Mouse (Mus musculus): ENCODE data around the gene Eif3c. TPM values are rescaled to one million over a fixed set of nuclear protein-coding genes. Genes with fewer than 3 reads are reported as not detected.

The Eif3c gene
- polyA plus RNA-seq, 1 experiment from 2014 or later = 196 TPM

- H3K4me1 ChIP-seq = no peaks in the 10 kb centered on the region
- H3K36me3 ChIP-seq = peaks cover 24% of the 10 kb centered on the region
- no peak overlapping the region for H3K4me2 ChIP-seq
- no peak overlapping the region for H3K4me3 ChIP-seq (replicated peaks)
- no peak for ATAC-seq (ENCODE audit: insufficient read depth, low FRiP score, low read depth)
- WGBS = 90% methylated on average over 2 of the region's 2 CpGs
- no peaks in the 10 kb centered on the region for H3K9me3 ChIP-seq
- no peaks in the 10 kb centered on the region for H3K27me3 ChIP-seq (replicated peaks)
- H3K27ac ChIP-seq = no peak overlapping the region
- no peak overlapping the region for H3K9ac ChIP-seq
Observed at GRCm38 (mm10) chr7:126545631-126546030, 20.6 kb downstream of the Eif3c start.

DNA sequence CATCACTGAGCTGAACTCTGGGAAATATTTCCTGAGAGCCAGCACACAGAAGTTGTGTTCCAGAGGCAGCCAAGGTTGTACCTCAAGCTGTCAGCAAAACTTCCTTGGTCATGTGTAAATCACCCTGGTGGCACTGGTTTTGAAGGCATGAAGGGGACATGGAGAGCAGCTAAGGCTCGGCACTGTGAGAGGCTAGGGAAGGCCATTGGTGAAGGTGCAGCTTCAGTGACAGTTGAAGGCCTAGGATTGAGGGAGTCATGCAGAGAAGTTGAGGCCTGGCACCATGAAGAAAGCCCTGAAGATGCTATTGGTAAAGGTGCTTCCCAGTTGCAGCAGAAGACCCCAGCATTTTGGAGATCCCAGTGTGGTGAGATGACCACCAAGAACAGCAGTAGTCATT, 24.6 kb downstream of the Eif3c start:
- Histone ChIP-seq H3K9ac (no peak overlapping the region), H3K9me3 (no peaks in the 10 kb centered on the region), H3K4me1 (0 out of 2 replicates have a peak, but pooled peaks cover 1% of the 10 kb centered on the region), H3K4me2 (no peak overlapping the region), H3K27ac (no peak overlapping the region), H3K4me3 (replicated peaks) (no peak overlapping the region), H3K36me3 (peaks cover 9% of the 10 kb centered on the region), H3K27me3 (replicated peaks) (peaks cover 5% of the 10 kb centered on the region; the same call in 1 of the 2 replicates)
- ATAC-seq (ENCODE audit: insufficient read depth, low FRiP score, low read depth) = no peak
- 81% methylated on average over 1 of the region's 1 CpGs for WGBS

- Histone ChIP-seq H3K4me1 (0 out of 2 replicates have a peak, but pooled peaks cover 9% of the 10 kb centered on the region), H3K36me3 (no peaks in the 10 kb centered on the region), H3K4me3 (replicated peaks) (no peak overlapping the region), H3K4me2 (no peak overlapping the region), H3K9ac (no peak overlapping the region), H3K27ac (no peak overlapping the region), H3K27me3 (replicated peaks) (peaks cover 8% of the 10 kb centered on the region; the same call in 1 of the 2 replicates), H3K9me3 (no peaks in the 10 kb centered on the region)
- no peak for ATAC-seq (ENCODE audit: insufficient read depth, low FRiP score, low read depth)
- WGBS = 76% methylated on average over 5 of the region's 5 CpGs
Observed at GRCm38 (mm10) chr7:126537820-126538585, 28.2 kb downstream of the Eif3c start.

- Histone ChIP-seq H3K4me3 (replicated peaks) (peak overlapping the region; percentile 44), H3K36me3 (no peaks in the 10 kb centered on the region), H3K9ac (no peak overlapping the region), H3K4me1 (0 out of 2 replicates have a peak, but pooled peaks cover 9% of the 10 kb centered on the region), H3K4me2 (peak overlapping the region; percentile 85), H3K9me3 (no peaks in the 10 kb centered on the region), H3K27me3 (replicated peaks) (peaks cover 8% of the 10 kb centered on the region; the same call in 1 of the 2 replicates), H3K27ac (no peak overlapping the region)
- WGBS = 59% methylated on average over 9 of the region's 9 CpGs
- no peak for ATAC-seq (ENCODE audit: insufficient read depth, low FRiP score, low read depth)
Observed at GRCm38 (mm10) chr7:126536466-126536865, 29.7 kb downstream of the Eif3c start.

DNA sequence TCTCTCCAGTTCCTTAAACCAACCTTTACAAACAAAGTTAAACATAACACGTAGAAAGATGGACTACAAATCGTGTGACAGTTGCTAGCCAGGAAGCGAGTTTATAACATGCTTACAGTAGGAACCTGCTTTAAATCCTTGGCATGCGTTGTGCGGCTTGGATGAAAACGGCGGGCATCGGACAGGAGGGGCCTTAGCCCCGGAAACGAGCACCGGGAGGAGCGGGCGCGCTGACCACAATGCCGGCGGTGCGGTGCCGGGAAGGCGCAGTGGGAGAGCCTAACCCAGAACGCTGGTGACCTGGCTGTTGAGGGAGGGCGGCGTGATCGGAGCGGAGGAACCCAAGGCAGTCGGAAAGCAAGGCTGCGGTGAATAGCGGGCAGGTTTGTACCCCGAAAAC, 30.4 kb downstream of the Eif3c start:
- Histone ChIP-seq H3K4me2 (peak overlapping the region; percentile 85), H3K36me3 (no peaks in the 10 kb centered on the region), H3K4me1 (0 out of 2 replicates have a peak, but pooled peaks cover 9% of the 10 kb centered on the region), H3K27me3 (replicated peaks) (peaks cover 8% of the 10 kb centered on the region; the same call in 1 of the 2 replicates), H3K27ac (no peak overlapping the region), H3K4me3 (replicated peaks) (peak overlapping the region; percentile 44), H3K9ac (peak overlapping the region; percentile 25; the same call in 1 of the 2 replicates), H3K9me3 (no peaks in the 10 kb centered on the region)
- ATAC-seq (ENCODE audit: insufficient read depth, low FRiP score, low read depth) = no peak
- WGBS = under 1% methylated on average over 28 of the region's 28 CpGs

- Histone ChIP-seq H3K4me3 (replicated peaks) (no peak overlapping the region), H3K36me3 (no peaks in the 10 kb centered on the region), H3K9ac (no peak overlapping the region), H3K4me1 (0 out of 2 replicates have a peak, but pooled peaks cover 9% of the 10 kb centered on the region), H3K4me2 (no peak overlapping the region), H3K27me3 (replicated peaks) (peaks cover 8% of the 10 kb centered on the region; the same call in 1 of the 2 replicates), H3K9me3 (no peaks in the 10 kb centered on the region), H3K27ac (no peak overlapping the region)
- 80% methylated on average over 1 of the region's 1 CpGs for WGBS
- ATAC-seq (ENCODE audit: insufficient read depth, low FRiP score, low read depth) = no peak
Observed at GRCm38 (mm10) chr7:126533434-126533833, 32.8 kb downstream of the Eif3c start.

- H3K4me2 ChIP-seq = no peak overlapping the region
- 5% methylated on average over 1 of the region's 1 CpGs for WGBS
- H3K9me3 ChIP-seq = no peaks in the 10 kb centered on the region
- no peak overlapping the region for H3K9ac ChIP-seq
- no peak for ATAC-seq (ENCODE audit: insufficient read depth, low FRiP score, low read depth)
- no peaks in the 10 kb centered on the region for H3K36me3 ChIP-seq
- H3K27ac ChIP-seq = no peak overlapping the region
- H3K27me3 ChIP-seq (replicated peaks) = no peaks in the 10 kb centered on the region
- no peaks in the 10 kb centered on the region for H3K4me1 ChIP-seq
- no peak overlapping the region for H3K4me3 ChIP-seq (replicated peaks)
Observed at GRCm38 (mm10) chr7:126528166-126528577, 38.0 kb downstream of the Eif3c start.

- H3K4me2 ChIP-seq = no peak overlapping the region
- H3K4me3 ChIP-seq (replicated peaks) = no peak overlapping the region
- no peak overlapping the region for H3K9ac ChIP-seq
- no peaks in the 10 kb centered on the region for H3K27me3 ChIP-seq (replicated peaks)
- H3K27ac ChIP-seq = no peak overlapping the region
- ATAC-seq (ENCODE audit: insufficient read depth, low FRiP score, low read depth) = no peak
- no peaks in the 10 kb centered on the region for H3K36me3 ChIP-seq
- H3K4me1 ChIP-seq = no peaks in the 10 kb centered on the region
- H3K9me3 ChIP-seq = no peaks in the 10 kb centered on the region
- WGBS = 77% methylated on average over 3 of the region's 3 CpGs
Observed at GRCm38 (mm10) chr7:126523316-126523715, 42.9 kb downstream of the Eif3c start.

DNA sequence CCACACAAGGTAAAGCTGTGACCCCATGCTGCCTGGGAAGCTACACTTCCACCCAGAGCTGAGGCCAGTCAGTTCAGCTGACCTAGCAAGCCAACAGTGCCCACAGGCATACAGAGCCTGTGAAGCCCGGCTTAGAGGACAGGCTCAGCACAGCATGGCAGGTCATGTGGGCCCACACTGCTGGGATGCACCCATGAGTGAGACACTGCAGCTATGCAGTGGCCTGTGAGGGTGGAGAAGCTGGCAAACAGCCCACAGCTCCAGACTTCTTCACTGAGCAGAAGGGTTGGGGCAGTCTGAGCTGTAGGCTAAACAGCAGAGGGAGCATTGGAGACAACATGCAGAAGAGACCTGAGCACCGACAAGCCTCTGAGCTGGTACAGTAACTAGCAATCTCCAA, 46.7 kb downstream of the Eif3c start:
- Histone ChIP-seq H3K36me3 (no peaks in the 10 kb centered on the region), H3K27ac (no peak overlapping the region), H3K9ac (no peak overlapping the region), H3K9me3 (no peaks in the 10 kb centered on the region), H3K27me3 (replicated peaks) (no peaks in the 10 kb centered on the region), H3K4me1 (no peaks in the 10 kb centered on the region), H3K4me2 (no peak overlapping the region), H3K4me3 (replicated peaks) (no peak overlapping the region)
- peak; percentile 31; the same call in 1 of the 2 replicates for ATAC-seq (ENCODE audit: insufficient read depth, low FRiP score, low read depth)
- 57% methylated on average over 2 of the region's 2 CpGs for WGBS

DNA sequence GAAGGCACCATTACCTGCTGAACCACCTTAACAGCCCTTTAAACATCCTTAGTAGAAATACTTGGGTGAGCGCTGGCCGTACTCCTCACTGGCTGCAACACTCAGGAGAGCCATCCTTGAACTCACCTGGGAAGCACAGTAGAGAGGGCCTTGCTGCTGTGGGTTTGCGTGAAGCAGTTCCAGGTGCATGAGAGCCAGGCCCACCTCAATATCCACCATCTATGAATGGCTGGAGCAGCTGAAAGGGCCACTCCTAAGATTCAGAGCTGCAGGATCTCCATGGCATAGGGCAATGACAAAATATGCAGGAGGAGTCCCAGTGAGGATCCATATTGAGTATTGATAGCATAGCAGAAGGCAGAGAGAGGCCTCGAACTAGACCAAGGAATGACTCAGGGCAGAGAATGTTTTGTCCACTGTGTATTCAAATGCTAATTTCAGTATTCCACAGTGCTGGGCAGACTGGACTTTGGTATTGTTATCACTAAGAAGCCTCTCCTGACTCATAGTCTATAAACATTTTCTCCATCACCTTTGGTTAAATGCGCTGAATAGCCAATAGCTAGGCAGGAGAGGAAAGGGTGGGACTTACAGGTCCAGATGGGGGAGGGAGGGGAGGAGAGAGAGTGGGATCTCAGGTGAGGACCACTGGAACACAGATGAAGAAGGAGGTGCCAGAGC, 47.8 kb downstream of the Eif3c start:
- Histone ChIP-seq H3K9me3 (no peaks in the 10 kb centered on the region), H3K4me3 (replicated peaks) (no peak overlapping the region), H3K27ac (no peak overlapping the region), H3K4me2 (no peak overlapping the region), H3K27me3 (replicated peaks) (no peaks in the 10 kb centered on the region), H3K9ac (no peak overlapping the region), H3K4me1 (no peaks in the 10 kb centered on the region), H3K36me3 (no peaks in the 10 kb centered on the region)
- ATAC-seq (ENCODE audit: insufficient read depth, low FRiP score, low read depth) = no peak
- 89% methylated on average over 5 of the region's 5 CpGs for WGBS

GRCm38 (mm10) chr7:126511287-126511686, 54.9 kb downstream of the Eif3c start:
- H3K9ac ChIP-seq = no peak overlapping the region
- no peak for ATAC-seq (ENCODE audit: insufficient read depth, low FRiP score, low read depth)
- 82% methylated on average over 3 of the region's 3 CpGs for WGBS
- H3K4me3 ChIP-seq (replicated peaks) = no peak overlapping the region
- no peaks in the 10 kb centered on the region for H3K36me3 ChIP-seq
- H3K9me3 ChIP-seq = no peaks in the 10 kb centered on the region
- H3K27ac ChIP-seq = no peak overlapping the region
- no peaks in the 10 kb centered on the region for H3K4me1 ChIP-seq
- H3K4me2 ChIP-seq = no peak overlapping the region
- H3K27me3 ChIP-seq (replicated peaks) = no peaks in the 10 kb centered on the region

GRCm38 (mm10) chr7:126507126-126507778, 59.0 kb downstream of the Eif3c start:
- H3K4me2 ChIP-seq = no peak overlapping the region
- no peak overlapping the region for H3K4me3 ChIP-seq (replicated peaks)
- no peaks in the 10 kb centered on the region for H3K36me3 ChIP-seq
- no peaks in the 10 kb centered on the region for H3K4me1 ChIP-seq
- no peak overlapping the region for H3K9ac ChIP-seq
- 71% methylated on average over 8 of the region's 8 CpGs for WGBS
- H3K9me3 ChIP-seq = no peaks in the 10 kb centered on the region
- ATAC-seq (ENCODE audit: insufficient read depth, low FRiP score, low read depth) = no peak
- no peak overlapping the region for H3K27ac ChIP-seq
- no peaks in the 10 kb centered on the region for H3K27me3 ChIP-seq (replicated peaks)

Measured in stomach, embryonic 15.5 days (tissue).